Mouse (Mus musculus): ENCODE data around the gene Kirrel3. TPM values are rescaled to one million over a fixed set of nuclear protein-coding genes. Genes with fewer than 3 reads are reported as not detected.

Gene Kirrel3
- total and polyA plus RNA-seq, 3 experiments, result 0.98 TPM; not detected in 2

- ATAC-seq (ENCODE audit: extremely low read depth, insufficient number of reproducible peaks, low FRiP score, poor library complexity, severe bottlenecking) (no peak), DNase-seq (ENCODE audit: low spot score) (no peak)
- Histone ChIP-seq H3K36me3 (replicated peaks) (no peaks in the 10 kb centered on the region), H3K4me1 (ENCODE audit: insufficient read depth, low read depth, low read length) (no peaks in the 10 kb centered on the region), H3K9me3 (replicated peaks) (no peaks in the 10 kb centered on the region), H3K4me3 (ENCODE audit: low read depth, low read length) (no peak overlapping the region), H3K27me3 (ENCODE audit: insufficient read depth, low read length) (peaks cover 13% of the 10 kb centered on the region)
- TF ChIP-seq TAL1 (conservative IDR thresholded peaks at IDR 0.05; ENCODE audit: low read depth, low read length) (no peak), GATA1 (IDR thresholded peaks at IDR 0.05; ENCODE audit: borderline replicate concordance, low read length) (no peak), POLR2AphosphoS5 (IDR thresholded peaks at IDR 0.05; ENCODE audit: insufficient replicate concordance, low read depth, low read length) (no peak), GATA2 (IDR thresholded peaks at IDR 0.05; ENCODE audit: borderline replicate concordance, low read depth, low read length) (no peak), CTCF (IDR thresholded peaks at IDR 0.05; ENCODE audit: low read depth, low read length) (no peak)
Observed at GRCm38 (mm10) chr9:34947258-34947657, 461.6 kb downstream of the Kirrel3 start.

GRCm38 (mm10) chr9:34947717-34948116, 462.0 kb downstream of the Kirrel3 start:
- H3K9me3 ChIP-seq (replicated peaks), result no peaks in the 10 kb centered on the region
- H3K36me3 ChIP-seq (replicated peaks), result no peaks in the 10 kb centered on the region
- H3K4me1 ChIP-seq (ENCODE audit: insufficient read depth, low read depth, low read length), result no peaks in the 10 kb centered on the region
- no peak for DNase-seq (ENCODE audit: low spot score)
- ATAC-seq (ENCODE audit: extremely low read depth, insufficient number of reproducible peaks, low FRiP score, poor library complexity, severe bottlenecking), result no peak
- no peak for TF ChIP-seq GATA2 (IDR thresholded peaks at IDR 0.05; ENCODE audit: borderline replicate concordance, low read depth, low read length)
- TF ChIP-seq TAL1 (conservative IDR thresholded peaks at IDR 0.05; ENCODE audit: low read depth, low read length), result no peak
- TF ChIP-seq POLR2AphosphoS5 (IDR thresholded peaks at IDR 0.05; ENCODE audit: insufficient replicate concordance, low read depth, low read length), result no peak
- TF ChIP-seq CTCF (IDR thresholded peaks at IDR 0.05; ENCODE audit: low read depth, low read length), result no peak
- no peak for TF ChIP-seq GATA1 (IDR thresholded peaks at IDR 0.05; ENCODE audit: borderline replicate concordance, low read length)
- H3K27me3 ChIP-seq (ENCODE audit: insufficient read depth, low read length), result peaks cover 10% of the 10 kb centered on the region
- no peak overlapping the region for H3K4me3 ChIP-seq (ENCODE audit: low read depth, low read length)

GRCm38 (mm10) chr9:34953420-34953819, 467.7 kb downstream of the Kirrel3 start:
- no peaks in the 10 kb centered on the region for H3K27me3 ChIP-seq (ENCODE audit: insufficient read depth, low read length)
- no peak overlapping the region for H3K4me3 ChIP-seq (ENCODE audit: low read depth, low read length)
- H3K9me3 ChIP-seq (replicated peaks), result no peaks in the 10 kb centered on the region
- DNase-seq (ENCODE audit: low spot score), result no peak
- H3K36me3 ChIP-seq (replicated peaks), result no peaks in the 10 kb centered on the region
- no peak for TF ChIP-seq GATA1 (IDR thresholded peaks at IDR 0.05; ENCODE audit: borderline replicate concordance, low read length)
- TF ChIP-seq POLR2AphosphoS5 (IDR thresholded peaks at IDR 0.05; ENCODE audit: insufficient replicate concordance, low read depth, low read length), result no peak
- TF ChIP-seq CTCF (IDR thresholded peaks at IDR 0.05; ENCODE audit: low read depth, low read length), result no peak
- no peak for TF ChIP-seq TAL1 (conservative IDR thresholded peaks at IDR 0.05; ENCODE audit: low read depth, low read length)
- no peak for TF ChIP-seq GATA2 (IDR thresholded peaks at IDR 0.05; ENCODE audit: borderline replicate concordance, low read depth, low read length)
- H3K4me1 ChIP-seq (ENCODE audit: insufficient read depth, low read depth, low read length), result no peaks in the 10 kb centered on the region
- no peak for ATAC-seq (ENCODE audit: extremely low read depth, insufficient number of reproducible peaks, low FRiP score, poor library complexity, severe bottlenecking)

GRCm38 (mm10) chr9:34954212-34954611, 468.5 kb downstream of the Kirrel3 start:
- DNase-seq (ENCODE audit: low spot score) (no peak), ATAC-seq (ENCODE audit: extremely low read depth, insufficient number of reproducible peaks, low FRiP score, poor library complexity, severe bottlenecking) (no peak)
- Histone ChIP-seq H3K9me3 (replicated peaks) (no peaks in the 10 kb centered on the region), H3K36me3 (replicated peaks) (no peaks in the 10 kb centered on the region), H3K27me3 (ENCODE audit: insufficient read depth, low read length) (no peaks in the 10 kb centered on the region), H3K4me1 (ENCODE audit: insufficient read depth, low read depth, low read length) (no peaks in the 10 kb centered on the region), H3K4me3 (ENCODE audit: low read depth, low read length) (no peak overlapping the region)
- TF ChIP-seq CTCF (IDR thresholded peaks at IDR 0.05; ENCODE audit: low read depth, low read length), result no peak
- no peak for TF ChIP-seq GATA1 (IDR thresholded peaks at IDR 0.05; ENCODE audit: borderline replicate concordance, low read length)
- no peak for TF ChIP-seq TAL1 (conservative IDR thresholded peaks at IDR 0.05; ENCODE audit: low read depth, low read length)
- no peak for TF ChIP-seq POLR2AphosphoS5 (IDR thresholded peaks at IDR 0.05; ENCODE audit: insufficient replicate concordance, low read depth, low read length)
- no peak for TF ChIP-seq GATA2 (IDR thresholded peaks at IDR 0.05; ENCODE audit: borderline replicate concordance, low read depth, low read length)

- DNase-seq (ENCODE audit: low spot score), result no peak
- Histone ChIP-seq H3K9me3 (replicated peaks) (no peaks in the 10 kb centered on the region), H3K36me3 (replicated peaks) (no peaks in the 10 kb centered on the region), H3K4me1 (ENCODE audit: insufficient read depth, low read depth, low read length) (no peaks in the 10 kb centered on the region), H3K27me3 (ENCODE audit: insufficient read depth, low read length) (0 out of 2 replicates have a peak, but pooled peaks cover 5% of the 10 kb centered on the region), H3K4me3 (ENCODE audit: low read depth, low read length) (no peak overlapping the region)
- TF ChIP-seq GATA2 (IDR thresholded peaks at IDR 0.05; ENCODE audit: borderline replicate concordance, low read depth, low read length) (no peak), GATA1 (IDR thresholded peaks at IDR 0.05; ENCODE audit: borderline replicate concordance, low read length) (no peak), TAL1 (conservative IDR thresholded peaks at IDR 0.05; ENCODE audit: low read depth, low read length) (no peak), POLR2AphosphoS5 (IDR thresholded peaks at IDR 0.05; ENCODE audit: insufficient replicate concordance, low read depth, low read length) (no peak), CTCF (IDR thresholded peaks at IDR 0.05; ENCODE audit: low read depth, low read length) (no peak)
- ATAC-seq (ENCODE audit: extremely low read depth, insufficient number of reproducible peaks, low FRiP score, poor library complexity, severe bottlenecking), result no peak
Observed at GRCm38 (mm10) chr9:34956512-34956911, 470.8 kb downstream of the Kirrel3 start.

GRCm38 (mm10) chr9:34957691-34958090, 472.0 kb downstream of the Kirrel3 start:
- Histone ChIP-seq H3K4me1 (ENCODE audit: insufficient read depth, low read depth, low read length) (no peaks in the 10 kb centered on the region), H3K9me3 (replicated peaks) (no peaks in the 10 kb centered on the region), H3K36me3 (replicated peaks) (no peaks in the 10 kb centered on the region), H3K4me3 (ENCODE audit: low read depth, low read length) (no peak overlapping the region), H3K27me3 (ENCODE audit: insufficient read depth, low read length) (0 out of 2 replicates have a peak, but pooled peaks cover 5% of the 10 kb centered on the region)
- TF ChIP-seq GATA1 (IDR thresholded peaks at IDR 0.05; ENCODE audit: borderline replicate concordance, low read length), result no peak
- TF ChIP-seq TAL1 (conservative IDR thresholded peaks at IDR 0.05; ENCODE audit: low read depth, low read length), result no peak
- TF ChIP-seq POLR2AphosphoS5 (IDR thresholded peaks at IDR 0.05; ENCODE audit: insufficient replicate concordance, low read depth, low read length), result no peak
- no peak for TF ChIP-seq CTCF (IDR thresholded peaks at IDR 0.05; ENCODE audit: low read depth, low read length)
- no peak for TF ChIP-seq GATA2 (IDR thresholded peaks at IDR 0.05; ENCODE audit: borderline replicate concordance, low read depth, low read length)
- ATAC-seq (ENCODE audit: extremely low read depth, insufficient number of reproducible peaks, low FRiP score, poor library complexity, severe bottlenecking) (no peak), DNase-seq (ENCODE audit: low spot score) (no peak)
